Mouse (Mus musculus): ENCODE results near the gene Atp8b5.

- TF ChIP-seq POLR2A (IDR thresholded peaks at IDR 0.05; ENCODE audit: borderline replicate concordance, low read depth, low read length): no peak
- no peak for TF ChIP-seq CTCF (IDR thresholded peaks at IDR 0.05; ENCODE audit: low read depth, low read length)
Observed at GRCm38 (mm10) chr4:43404697-43405096, 137.7 kb downstream of the Atp8b5 start.
